Mouse (Mus musculus) embryonic fibroblast, embryonic 13.5 days (primary cell): ENCODE results near the gene Arl8b.

Experiments
- CTCF ChIP-seq: IDR thresholded peaks from 2 replicates; pipeline ENCODE4 v1.5.1; 2011; ENCODE audit warnings: mild to moderate bottlenecking, control low read depth, low read length, moderate library complexity, borderline replicate concordance; ENCODE audit not compliant: insufficient read depth
- POLR2A ChIP-seq: IDR thresholded peaks from 2 replicates; pipeline ENCODE4 v1.6.1; 2011; ENCODE audit warnings: low read depth, mild to moderate bottlenecking, control low read depth, low read length, moderate library complexity

GRCm38 (mm10) chr6:108785551-108785950 is 2.7 kb downstream of the Arl8b start:
- TF ChIP-seq CTCF (no peak), POLR2A (no peak)
